Mouse (Mus musculus) kidney, adult 11 months (tissue): ENCODE measurements around the gene Dpy30.

Experiments
- DNase-seq: peaks from one replicate; pipeline ENCODE4 v3.0.0; 2022

The Dpy30 gene

DNA sequence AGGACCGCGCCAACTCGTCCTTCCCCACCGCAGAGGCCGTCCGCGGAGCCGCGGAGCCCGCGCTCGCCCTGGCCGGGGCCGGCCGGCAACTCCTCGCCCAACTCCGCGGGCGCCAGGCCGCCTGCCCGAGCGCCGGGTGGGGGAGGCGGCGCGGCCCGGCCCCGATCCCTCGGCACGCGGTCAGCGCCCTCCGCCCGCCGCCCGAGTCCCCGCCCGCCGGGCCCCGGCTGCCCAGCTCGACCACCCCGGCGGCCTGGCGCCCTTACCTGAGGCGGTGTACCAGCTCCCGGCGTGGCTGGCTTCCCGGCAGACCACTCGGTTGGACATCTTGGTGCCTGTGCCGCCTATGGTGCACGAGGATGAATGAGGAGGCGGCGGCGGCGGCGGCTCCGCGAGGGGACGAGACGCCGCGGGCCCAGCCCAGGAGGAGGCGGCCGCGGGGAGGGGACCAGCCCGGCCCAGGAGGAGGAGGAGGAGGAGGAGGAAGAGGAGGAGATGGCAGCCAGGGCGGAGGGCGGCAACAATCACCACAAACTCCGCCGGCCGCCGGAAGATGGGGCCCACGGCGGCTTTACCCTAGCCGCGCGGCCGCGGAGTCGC lies 29.2 kb downstream of the Dpy30 start:
- DNase-seq = peak; percentile 87

GRCm38 (mm10) chr17:74293687-74294425 lies 29.9 kb downstream of the Dpy30 start:
- DNase-seq = peak; percentile 32

DNA sequence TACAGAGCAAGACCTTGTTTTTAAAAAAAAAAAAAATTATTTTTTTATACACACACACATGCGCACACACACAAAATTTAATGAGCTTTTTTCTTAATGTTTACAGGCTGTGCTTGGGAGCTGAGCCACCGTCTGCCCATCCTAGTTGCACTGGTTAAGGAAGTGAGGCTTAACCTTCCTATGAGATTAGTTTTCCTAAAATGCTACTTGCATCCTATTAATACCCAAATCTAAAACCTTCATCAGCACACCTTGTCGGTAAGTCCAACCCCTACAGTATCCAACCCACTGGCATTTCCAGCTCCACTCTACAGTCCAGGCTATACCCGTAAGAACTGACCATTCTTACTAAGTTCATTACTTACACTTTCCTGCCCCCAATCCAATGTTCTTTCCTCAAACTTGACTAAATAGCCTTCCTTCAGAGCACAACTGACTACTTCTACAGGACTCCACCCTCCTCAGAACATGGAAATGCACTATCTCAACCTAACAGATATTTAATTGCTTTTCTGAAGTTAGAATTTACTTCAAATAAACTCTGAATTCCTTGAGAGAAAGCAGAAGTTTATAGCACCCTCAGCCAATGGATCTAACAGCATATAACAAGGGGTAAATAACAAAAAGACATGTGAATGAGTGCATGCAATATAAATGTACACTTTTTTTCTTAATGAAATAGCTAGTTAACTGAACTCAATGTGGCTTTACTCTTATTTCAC lies 31.9 kb downstream of the Dpy30 start:
- no peak for DNase-seq

DNA sequence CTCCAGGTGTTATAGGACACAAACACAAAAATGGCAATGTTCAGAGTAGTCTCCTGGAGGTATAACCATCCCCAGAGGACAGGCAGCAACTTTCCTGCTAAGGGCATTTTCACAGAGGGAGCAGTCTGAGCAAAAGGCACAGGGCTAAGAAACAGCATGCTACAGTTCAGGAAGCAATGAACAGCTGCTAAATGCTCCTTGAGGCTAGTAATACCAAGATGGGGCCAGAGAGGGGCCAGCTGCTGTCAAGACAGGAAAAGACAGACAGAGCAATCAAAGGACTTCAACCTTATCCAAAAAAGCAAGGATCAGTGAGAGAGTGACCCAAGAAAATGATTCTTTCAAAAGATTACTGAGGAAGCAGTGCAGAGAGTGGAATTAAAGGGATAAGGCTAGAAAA lies 32.9 kb downstream of the Dpy30 start:
- DNase-seq = no peak

DNA sequence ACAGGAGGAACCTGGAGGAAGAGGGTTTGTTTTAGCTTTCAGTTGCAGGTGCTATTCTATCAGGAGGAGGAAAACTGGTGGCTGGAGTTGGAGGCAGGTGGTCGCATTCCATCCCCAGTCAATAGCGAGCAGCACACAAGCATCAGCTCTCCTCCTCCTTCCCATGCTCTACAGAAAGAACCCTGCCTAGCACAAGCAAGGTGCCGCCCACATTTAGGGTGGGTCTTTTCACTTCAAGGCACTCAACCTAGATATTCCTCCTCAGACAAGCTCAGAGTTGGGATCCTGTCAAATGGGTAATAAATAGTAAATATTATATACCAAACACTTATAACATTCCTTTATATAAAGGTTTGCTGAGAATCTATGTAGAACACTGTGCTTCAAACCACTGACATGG lies 33.5 kb downstream of the Dpy30 start:
- DNase-seq = no peak

- DNase-seq = no peak
Observed at GRCm38 (mm10) chr17:74288626-74289025, 35.1 kb downstream of the Dpy30 start.

DNA sequence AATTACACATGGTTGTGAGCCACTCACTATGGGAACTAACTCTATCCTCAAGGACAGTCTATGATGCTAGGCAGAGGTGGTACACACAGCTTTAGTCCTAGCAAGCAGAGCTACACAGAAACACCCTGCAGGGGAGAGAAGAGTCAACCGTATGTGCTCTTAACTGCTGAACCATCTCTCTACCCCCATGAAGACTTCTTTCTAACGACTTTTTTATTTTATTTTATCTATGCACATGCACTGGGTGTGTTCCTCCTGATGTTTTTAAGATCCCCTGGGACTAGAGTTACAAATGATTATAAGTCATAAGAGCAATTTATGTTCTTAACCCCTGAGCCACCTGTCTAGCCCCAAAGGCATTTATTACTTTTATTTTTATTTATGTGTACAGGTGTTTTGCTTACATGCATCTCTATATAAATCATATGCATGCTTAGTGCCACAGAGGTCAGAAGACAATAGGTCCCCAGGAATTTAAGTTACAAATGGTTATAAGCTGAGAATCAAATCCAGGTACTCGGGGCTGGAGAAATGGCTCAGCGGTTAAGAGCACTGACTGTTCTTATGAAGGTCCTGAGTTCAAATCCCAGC lies 37.5 kb downstream of the Dpy30 start:
- no peak for DNase-seq

GRCm38 (mm10) chr17:74285730-74286129 lies 38.0 kb downstream of the Dpy30 start:
- DNase-seq = no peak

GRCm38 (mm10) chr17:74284397-74285115 lies 39.2 kb downstream of the Dpy30 start:
- peak; percentile 64 for DNase-seq

DNA sequence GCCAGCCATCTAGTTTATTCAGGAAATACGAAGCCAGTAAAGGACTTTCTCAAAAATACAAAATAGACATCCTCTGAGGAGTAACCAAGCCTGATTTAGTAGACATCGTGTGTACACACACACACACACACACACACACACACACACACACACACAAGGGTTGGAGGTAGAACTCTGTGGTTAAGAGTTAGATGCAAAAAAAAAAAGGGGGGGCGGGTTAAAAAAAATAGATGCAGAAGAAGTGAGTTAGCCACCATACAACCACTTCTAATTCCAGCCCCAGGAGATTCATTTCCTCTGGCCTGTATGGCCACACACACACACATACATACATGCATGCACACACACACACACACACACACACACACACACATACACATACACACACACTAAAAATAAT lies 41.7 kb downstream of the Dpy30 start:
- no peak for DNase-seq

DNA sequence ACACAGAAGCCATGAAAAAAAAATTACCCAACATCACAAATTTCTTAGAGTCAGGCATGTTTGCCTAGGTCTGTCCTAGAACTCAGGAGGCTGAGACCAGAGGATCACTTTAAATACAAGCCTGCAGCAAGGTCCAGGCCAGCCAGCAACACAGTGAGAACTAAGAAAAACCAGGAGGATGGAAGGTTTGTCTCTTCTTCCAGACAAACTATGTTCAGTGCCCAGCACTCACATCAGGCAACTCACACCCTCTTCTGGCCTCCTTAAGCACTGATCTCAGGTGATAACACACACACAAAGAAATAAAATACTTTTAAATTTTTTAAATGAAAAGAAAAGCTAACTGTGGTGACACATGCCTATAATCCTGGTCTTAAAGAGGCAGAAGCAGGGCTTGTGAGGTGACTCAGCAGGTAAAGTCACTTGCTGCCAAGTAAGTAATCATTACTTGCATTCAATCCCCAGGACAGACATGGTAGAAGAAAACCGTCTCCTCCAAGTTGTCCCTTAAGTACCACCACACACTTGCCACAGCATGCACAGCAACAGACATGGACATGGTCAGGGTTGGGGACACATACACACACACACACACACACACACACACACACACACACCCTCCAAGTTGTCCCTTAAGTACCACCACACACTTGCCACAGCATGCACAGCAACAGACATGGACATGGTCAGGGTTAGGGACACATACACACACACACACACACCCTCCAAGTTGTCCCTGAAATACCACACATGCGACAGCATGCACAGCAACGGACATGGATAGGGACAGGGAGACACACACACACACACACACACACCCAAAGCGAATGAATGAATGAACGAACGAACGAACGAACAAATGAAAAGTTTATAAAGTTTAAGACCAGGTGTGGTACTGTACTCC lies 44.5 kb downstream of the Dpy30 start:
- no peak for DNase-seq

DNA sequence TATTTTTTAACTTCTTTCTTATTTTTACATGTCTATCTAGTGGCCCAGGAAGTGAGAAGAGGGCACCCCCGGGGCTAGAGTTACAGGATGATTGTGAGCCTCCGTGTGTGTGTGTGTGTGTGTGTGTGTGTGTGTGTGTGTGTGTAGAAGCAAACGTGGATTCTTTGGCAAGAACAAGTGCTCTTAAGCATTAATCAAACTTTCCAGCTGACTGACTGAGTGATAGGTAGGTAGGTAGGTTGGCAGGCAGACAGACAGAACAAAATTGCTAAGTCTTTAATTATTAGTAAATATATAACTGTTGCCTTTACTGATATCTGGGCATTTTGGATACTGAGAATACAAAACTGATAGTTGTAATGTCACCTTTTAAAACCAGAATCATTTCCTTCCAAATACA lies 49.3 kb downstream of the Dpy30 start:
- DNase-seq = no peak

- no peak for DNase-seq
Observed at GRCm38 (mm10) chr17:74272683-74273205, 51.0 kb downstream of the Dpy30 start.

DNA sequence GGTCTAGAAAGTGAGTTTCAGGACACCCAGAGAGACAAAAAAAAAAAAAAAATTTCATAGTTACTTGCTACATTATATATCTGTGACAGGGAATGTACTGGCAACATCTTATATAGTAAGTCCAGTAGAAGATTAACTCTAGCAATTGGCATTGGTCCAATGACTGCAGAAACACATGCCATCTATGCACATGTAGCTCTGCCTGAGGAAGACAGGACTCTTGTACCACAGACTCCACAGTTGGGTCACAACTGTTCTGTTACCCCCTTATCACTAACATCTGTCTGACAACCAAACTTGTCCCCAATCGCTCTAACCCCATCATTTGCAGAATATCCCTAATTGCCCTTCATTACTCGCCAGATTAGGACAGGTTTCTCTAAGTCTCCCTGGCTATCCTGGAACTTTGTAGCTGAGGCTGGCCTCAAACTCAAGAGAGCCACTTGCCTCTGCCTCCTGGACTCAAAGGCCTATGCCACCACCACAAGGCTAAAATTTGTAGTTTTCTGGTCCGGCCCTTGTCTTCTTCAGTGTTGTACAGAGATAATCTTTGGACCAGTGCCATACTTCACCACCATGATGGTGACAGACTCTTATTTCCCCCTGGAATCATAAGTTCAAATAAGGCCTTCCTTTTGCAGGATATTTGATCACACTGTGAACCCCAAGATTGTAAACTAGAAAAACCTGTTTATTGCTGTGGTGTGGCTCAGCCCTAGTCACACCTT lies 52.0 kb downstream of the Dpy30 start:
- DNase-seq = no peak

- no peak for DNase-seq
Observed at GRCm38 (mm10) chr17:74270205-74270604, 53.5 kb downstream of the Dpy30 start.

DNA sequence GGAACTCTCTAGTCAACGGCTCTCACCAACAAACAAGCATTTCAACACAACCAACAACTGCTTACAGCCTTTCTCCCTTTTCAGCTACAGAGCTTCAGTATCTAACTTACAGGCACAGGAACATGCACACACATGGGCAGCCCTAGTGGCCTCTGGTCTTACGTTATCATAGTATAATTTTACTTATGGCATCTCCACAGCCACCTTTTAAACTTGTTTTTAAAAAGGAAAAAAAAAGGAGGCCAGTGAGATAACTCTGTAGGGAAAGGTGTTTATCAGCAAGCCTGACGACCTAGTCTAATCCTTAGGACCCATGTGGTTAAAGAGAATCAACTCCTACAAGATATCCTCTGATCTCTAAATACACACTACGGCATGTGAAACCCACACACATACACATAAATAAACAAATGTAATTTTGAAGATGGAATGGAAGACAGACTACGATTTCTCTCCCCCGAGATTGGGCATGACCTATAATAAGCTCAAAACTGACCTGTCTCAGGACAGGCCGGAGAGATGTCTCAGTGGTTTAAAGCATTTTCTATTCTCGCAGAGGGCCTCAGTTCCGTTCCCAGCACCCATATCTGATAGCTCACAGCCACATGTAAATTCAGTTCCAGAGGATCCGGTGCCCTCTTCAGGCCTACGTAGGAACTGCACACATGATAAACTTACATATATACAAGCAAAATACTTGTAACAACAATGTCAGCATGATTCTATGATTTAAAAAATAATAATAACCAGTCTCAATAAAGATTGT lies 56.1 kb downstream of the Dpy30 start:
- no peak for DNase-seq

GRCm38 (mm10) chr17:74265636-74266035 lies 58.1 kb downstream of the Dpy30 start:
- DNase-seq = no peak

- no peak for DNase-seq
Observed at GRCm38 (mm10) chr17:74265156-74265505, 58.6 kb downstream of the Dpy30 start.

DNA sequence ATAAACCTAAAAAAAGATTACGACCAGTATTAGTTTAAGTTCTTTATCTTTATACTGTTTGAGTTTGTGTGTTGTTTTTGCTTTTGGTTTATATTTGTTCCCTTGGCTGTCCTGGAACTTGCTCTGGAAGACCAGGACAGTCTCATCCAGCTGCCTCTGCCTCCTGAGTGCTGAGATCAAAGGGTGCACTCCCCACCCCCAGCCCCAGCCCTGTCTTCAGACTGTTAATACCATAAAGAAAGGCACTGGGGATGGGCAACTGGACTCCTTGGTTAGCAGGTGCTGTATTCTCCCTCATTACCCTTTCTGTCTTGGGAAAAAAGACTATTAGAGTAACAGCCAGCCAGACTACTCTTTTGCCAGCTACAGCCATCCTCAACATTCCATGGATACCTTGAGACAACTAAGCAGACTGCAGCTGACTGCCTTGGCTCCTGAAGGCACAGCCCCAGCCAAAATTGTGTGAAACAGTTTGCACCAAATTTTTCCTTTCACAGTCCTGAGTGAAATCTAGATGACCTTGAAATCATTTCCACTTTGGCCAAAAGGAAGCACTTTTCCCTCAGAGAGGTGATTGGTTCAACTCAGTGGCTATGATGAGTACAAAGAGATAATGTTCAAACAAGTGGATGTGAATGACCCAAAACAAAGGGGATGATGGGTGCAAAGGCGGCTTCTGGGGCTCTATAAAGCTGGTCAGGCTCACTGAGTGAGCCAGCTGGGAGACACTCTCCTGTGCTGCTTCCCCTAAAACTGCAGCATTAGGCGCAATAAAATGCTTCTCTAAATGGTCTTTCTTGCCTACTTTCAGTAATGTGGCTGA lies 59.2 kb downstream of the Dpy30 start:
- peak; percentile 24 for DNase-seq
